Mouse (Mus musculus): ENCODE data around the gene Antxr1. TPM values are rescaled to one million over a fixed set of nuclear protein-coding genes. Genes with fewer than 3 reads are reported as not detected.

Antxr1 gene
- polyA plus RNA-seq, 1 experiment from 2014 or later: 3.6 TPM

- 94% methylated on average over 13 of the region's 13 CpGs for WGBS
- 0 out of 2 replicates have a peak, but pooled peaks cover 4% of the 10 kb centered on the region for H3K4me1 ChIP-seq
- peaks cover 4% of the 10 kb centered on the region; the same call in 1 of the 2 replicates for H3K36me3 ChIP-seq
- H3K4me3 ChIP-seq: no peak overlapping the region
- DNase-seq (ENCODE audit: low spot score): no peak
- no peaks in the 10 kb centered on the region for H3K27me3 ChIP-seq (ENCODE audit: low read depth, poor library complexity, severe bottlenecking)
- H3K27ac ChIP-seq (replicated peaks): no peak overlapping the region
- no peaks in the 10 kb centered on the region for H3K9me3 ChIP-seq (replicated peaks)
These were observed 133.5 kb downstream of the Antxr1 start for GRCm38 (mm10) chr6:87202048-87202605.

GRCm38 (mm10) chr6:87189755-87190154 is 145.9 kb downstream of the Antxr1 start:
- Histone ChIP-seq H3K27ac (replicated peaks) (no peak overlapping the region), H3K9me3 (replicated peaks) (no peaks in the 10 kb centered on the region), H3K4me1 (no peaks in the 10 kb centered on the region), H3K36me3 (peaks cover 12% of the 10 kb centered on the region), H3K27me3 (ENCODE audit: low read depth, poor library complexity, severe bottlenecking) (no peaks in the 10 kb centered on the region), H3K4me3 (no peak overlapping the region)
- no peak for DNase-seq (ENCODE audit: low spot score)
- 82% methylated on average over 3 of the region's 3 CpGs for WGBS

- H3K27ac ChIP-seq (replicated peaks): no peak overlapping the region
- 84% methylated on average over 12 of the region's 12 CpGs for WGBS
- H3K27me3 ChIP-seq (ENCODE audit: low read depth, poor library complexity, severe bottlenecking): no peaks in the 10 kb centered on the region
- DNase-seq (ENCODE audit: low spot score): no peak
- no peaks in the 10 kb centered on the region for H3K4me1 ChIP-seq
- H3K36me3 ChIP-seq: peaks cover 14% of the 10 kb centered on the region
- H3K4me3 ChIP-seq: no peak overlapping the region
- no peaks in the 10 kb centered on the region for H3K9me3 ChIP-seq (replicated peaks)
These were observed 148.6 kb downstream of the Antxr1 start for GRCm38 (mm10) chr6:87186988-87187387.

- WGBS: 72% methylated on average over 3 of the region's 3 CpGs
- DNase-seq (ENCODE audit: low spot score): no peak
- H3K4me3 ChIP-seq: no peak overlapping the region
- no peaks in the 10 kb centered on the region for H3K9me3 ChIP-seq (replicated peaks)
- peaks cover 14% of the 10 kb centered on the region for H3K36me3 ChIP-seq
- H3K27ac ChIP-seq (replicated peaks): 0 out of 2 replicates have a peak overlapping the region, but pooled peaks have one; percentile 23
- H3K27me3 ChIP-seq (ENCODE audit: low read depth, poor library complexity, severe bottlenecking): no peaks in the 10 kb centered on the region
- no peaks in the 10 kb centered on the region for H3K4me1 ChIP-seq
These were observed 151.2 kb downstream of the Antxr1 start for GRCm38 (mm10) chr6:87184418-87184817.

- WGBS: 82% methylated on average over 11 of the region's 11 CpGs
These were observed 151.6 kb downstream of the Antxr1 start for GRCm38 (mm10) chr6:87183981-87184380.

GRCm38 (mm10) chr6:87183159-87183558 is 152.5 kb downstream of the Antxr1 start:
- no peak for DNase-seq (ENCODE audit: low spot score)
- H3K27me3 ChIP-seq (ENCODE audit: low read depth, poor library complexity, severe bottlenecking): no peaks in the 10 kb centered on the region
- H3K4me3 ChIP-seq: no peak overlapping the region
- no peaks in the 10 kb centered on the region for H3K9me3 ChIP-seq (replicated peaks)
- 91% methylated on average over 8 of the region's 8 CpGs for WGBS
- peaks cover 26% of the 10 kb centered on the region for H3K36me3 ChIP-seq
- H3K4me1 ChIP-seq: no peaks in the 10 kb centered on the region
- no peak overlapping the region for H3K27ac ChIP-seq (replicated peaks)

More at GRCm38 (mm10) chr6:87183981-87184380, 151.6 kb downstream of the Antxr1 start:
- H3K27ac ChIP-seq (replicated peaks): 0 out of 2 replicates have a peak overlapping the region, but pooled peaks have one; percentile 19
- DNase-seq (ENCODE audit: low spot score): no peak
- peaks cover 18% of the 10 kb centered on the region for H3K36me3 ChIP-seq
- no peaks in the 10 kb centered on the region for H3K27me3 ChIP-seq (ENCODE audit: low read depth, poor library complexity, severe bottlenecking)
- H3K4me3 ChIP-seq: no peak overlapping the region
- H3K4me1 ChIP-seq: no peaks in the 10 kb centered on the region
- no peaks in the 10 kb centered on the region for H3K9me3 ChIP-seq (replicated peaks)

GRCm38 (mm10) chr6:87182736-87183135 is 152.9 kb downstream of the Antxr1 start:
- 92% methylated on average over 6 of the region's 6 CpGs for WGBS
- Histone ChIP-seq H3K36me3 (peaks cover 29% of the 10 kb centered on the region), H3K4me3 (no peak overlapping the region), H3K4me1 (no peaks in the 10 kb centered on the region), H3K9me3 (replicated peaks) (no peaks in the 10 kb centered on the region), H3K27ac (replicated peaks) (no peak overlapping the region), H3K27me3 (ENCODE audit: low read depth, poor library complexity, severe bottlenecking) (no peaks in the 10 kb centered on the region)
- no peak for DNase-seq (ENCODE audit: low spot score)

GRCm38 (mm10) chr6:87171461-87171860 is 164.2 kb downstream of the Antxr1 start:
- Histone ChIP-seq H3K4me3 (no peak overlapping the region), H3K9me3 (replicated peaks) (no peaks in the 10 kb centered on the region), H3K27ac (replicated peaks) (no peak overlapping the region), H3K4me1 (no peaks in the 10 kb centered on the region), H3K36me3 (peaks cover 20% of the 10 kb centered on the region; the same call in 1 of the 2 replicates), H3K27me3 (ENCODE audit: low read depth, poor library complexity, severe bottlenecking) (no peaks in the 10 kb centered on the region)
- WGBS: 84% methylated on average over 3 of the region's 3 CpGs
- no peak for DNase-seq (ENCODE audit: low spot score)

GRCm38 (mm10) chr6:87170875-87171274 is 164.7 kb downstream of the Antxr1 start:
- Histone ChIP-seq H3K4me3 (no peak overlapping the region), H3K27ac (replicated peaks) (no peak overlapping the region), H3K4me1 (no peaks in the 10 kb centered on the region), H3K36me3 (peaks cover 16% of the 10 kb centered on the region; the same call in 1 of the 2 replicates), H3K9me3 (replicated peaks) (no peaks in the 10 kb centered on the region), H3K27me3 (ENCODE audit: low read depth, poor library complexity, severe bottlenecking) (no peaks in the 10 kb centered on the region)
- DNase-seq (ENCODE audit: low spot score): no peak
- WGBS: 92% methylated on average over 6 of the region's 6 CpGs

GRCm38 (mm10) chr6:87170277-87170676 is 165.3 kb downstream of the Antxr1 start:
- Histone ChIP-seq H3K36me3 (peaks cover 10% of the 10 kb centered on the region; the same call in 1 of the 2 replicates), H3K9me3 (replicated peaks) (no peaks in the 10 kb centered on the region), H3K4me3 (no peak overlapping the region), H3K27me3 (ENCODE audit: low read depth, poor library complexity, severe bottlenecking) (no peaks in the 10 kb centered on the region), H3K4me1 (no peaks in the 10 kb centered on the region), H3K27ac (replicated peaks) (no peak overlapping the region)
- WGBS: 84% methylated on average over 6 of the region's 6 CpGs
- no peak for DNase-seq (ENCODE audit: low spot score)

- 0 out of 2 replicates have a peak, but pooled peaks cover 5% of the 10 kb centered on the region for H3K36me3 ChIP-seq
- H3K4me1 ChIP-seq: 0 out of 2 replicates have a peak, but pooled peaks cover 3% of the 10 kb centered on the region
- no peaks in the 10 kb centered on the region for H3K27me3 ChIP-seq (ENCODE audit: low read depth, poor library complexity, severe bottlenecking)
- H3K27ac ChIP-seq (replicated peaks): no peak overlapping the region
- no peak overlapping the region for H3K4me3 ChIP-seq
- DNase-seq (ENCODE audit: low spot score): no peak
- no peaks in the 10 kb centered on the region for H3K9me3 ChIP-seq (replicated peaks)
- WGBS: 95% methylated on average over 9 of the region's 9 CpGs
These were observed 167.6 kb downstream of the Antxr1 start for GRCm38 (mm10) chr6:87168021-87168420.

- 88% methylated on average over 12 of the region's 12 CpGs for WGBS
- DNase-seq (ENCODE audit: low spot score): no peak
- 0 out of 2 replicates have a peak, but pooled peaks cover 3% of the 10 kb centered on the region for H3K4me1 ChIP-seq
- no peak overlapping the region for H3K4me3 ChIP-seq
- no peaks in the 10 kb centered on the region for H3K9me3 ChIP-seq (replicated peaks)
- no peaks in the 10 kb centered on the region for H3K27me3 ChIP-seq (ENCODE audit: low read depth, poor library complexity, severe bottlenecking)
- H3K36me3 ChIP-seq: no peaks in the 10 kb centered on the region
- no peak overlapping the region for H3K27ac ChIP-seq (replicated peaks)
These were observed 168.8 kb downstream of the Antxr1 start for GRCm38 (mm10) chr6:87166673-87167305.
